Mouse (Mus musculus) CH12.LX (cell line): ENCODE measurements around the gene Mospd2.

ENCODE experiments used
- CHD1 ChIP-seq: IDR thresholded peaks from 2 replicates; pipeline ENCODE4 v1.6.1; 2012; ENCODE audit warnings: low read depth, low read length, improper control_type of control experiment, inconsistent platforms
- CTCF ChIP-seq, 2 experiments: IDR thresholded peaks in 1 of 2; conservative IDR thresholded peaks in 1 of 2; 2 replicates each; pipeline ENCODE4 v1.5.1; 2011 to 2012; ENCODE audit warnings: low read depth in 2 of 2, low read length in 2 of 2, improper control_type of control experiment in 1 of 2, inconsistent platforms in 1 of 2, mild to moderate bottlenecking in 1 of 2, moderate library complexity in 1 of 2
- EP300 ChIP-seq: IDR thresholded peaks from 2 replicates; pipeline ENCODE4 v1.6.1; 2011; ENCODE audit warnings: low read length, improper control_type of control experiment
- MEF2A ChIP-seq: IDR thresholded peaks from 2 replicates; pipeline ENCODE4 v1.6.1; 2014; ENCODE audit warnings: low read depth, mild to moderate bottlenecking, inconsistent platforms, low read length, improper control_type of control experiment, borderline replicate concordance
- MYC ChIP-seq: IDR thresholded peaks from 2 replicates; pipeline ENCODE4 v1.6.1; 2011; ENCODE audit warnings: low read depth, mild to moderate bottlenecking, improper control_type of control experiment, low read length
- POLR2A ChIP-seq: IDR thresholded peaks from 2 replicates; pipeline ENCODE4 v1.6.1; 2011; ENCODE audit warnings: low read depth, mild to moderate bottlenecking, improper control_type of control experiment, low read length
- POLR2AphosphoS2 ChIP-seq: IDR thresholded peaks from 2 replicates; pipeline ENCODE4 v1.6.1; 2011; ENCODE audit warnings: low read depth, low read length, improper control_type of control experiment
- RCOR1 ChIP-seq: conservative IDR thresholded peaks from 2 replicates; pipeline ENCODE4 v1.6.1; 2012; ENCODE audit warnings: low read depth, mild to moderate bottlenecking, inconsistent platforms, low read length, improper control_type of control experiment
- TBP ChIP-seq: conservative IDR thresholded peaks from 2 replicates; pipeline ENCODE4 v1.6.1; 2011; ENCODE audit warnings: low read depth, low read length, improper control_type of control experiment
- TCF12 ChIP-seq: IDR thresholded peaks from 2 replicates; pipeline ENCODE4 v1.6.1; 2014; ENCODE audit warnings: low read depth, mild to moderate bottlenecking, inconsistent platforms, low read length, improper control_type of control experiment
- USF1 ChIP-seq: IDR thresholded peaks from 2 replicates; pipeline ENCODE4 v1.6.1; 2014; ENCODE audit warnings: low read depth, mild to moderate bottlenecking, inconsistent platforms, low read length, improper control_type of control experiment
- ZMIZ1 ChIP-seq: IDR thresholded peaks from 2 replicates; pipeline ENCODE4 v1.6.1; 2012; ENCODE audit warnings: low read depth, mild to moderate bottlenecking, inconsistent platforms, low read length, improper control_type of control experiment

GRCm38 (mm10) chrX:164978866-164979265 is 1.3 kb downstream of the Mospd2 start:
- no peak for TF ChIP-seq CTCF (conservative IDR thresholded peaks at IDR 0.05 in 1 of 2, IDR thresholded peaks at IDR 0.05 in 1 of 2; ENCODE audit: low read depth in 2 of 2, low read length in 2 of 2)
- no peak for TF ChIP-seq EP300
- no peak for TF ChIP-seq RCOR1
- no peak for TF ChIP-seq MYC
- no peak for TF ChIP-seq CHD1
- TF ChIP-seq TBP, result no peak
- TF ChIP-seq POLR2A, result no peak
- no peak for TF ChIP-seq TCF12
- no peak for TF ChIP-seq USF1
- no peak for TF ChIP-seq POLR2AphosphoS2
- TF ChIP-seq MEF2A, result no peak
- no peak for TF ChIP-seq ZMIZ1
